Mouse (Mus musculus) MN1 (cell line): ENCODE data around the gene Lhb.
A peak's percentile ranks its signal among the peaks of the same experiment; 100 is the strongest.
"Not testable (repeated sequence)": the region's sequence is repeated elsewhere in the genome, so short reads cannot be mapped to it uniquely, and the experiment has no call there.

Experiments
- DNase-seq: peaks from one replicate; pipeline ENCODE4 v3.0.0-alpha.2; 2016; ENCODE audit warnings: low spot score

Gene Lhb

GRCm38 (mm10) chr7:45420615-45420919, at the start of gene Lhb:
Gene Lhb (plus strand): TSS chr7:45420820.
- DNase-seq, result no peak

GRCm38 (mm10) chr7:45372371-45372770, 48.2 kb upstream of the Lhb start:
- DNase-seq, result no peak

GRCm38 (mm10) chr7:45374620-45375019, 46.0 kb upstream of the Lhb start:
- DNase-seq, result no peak

DNA sequence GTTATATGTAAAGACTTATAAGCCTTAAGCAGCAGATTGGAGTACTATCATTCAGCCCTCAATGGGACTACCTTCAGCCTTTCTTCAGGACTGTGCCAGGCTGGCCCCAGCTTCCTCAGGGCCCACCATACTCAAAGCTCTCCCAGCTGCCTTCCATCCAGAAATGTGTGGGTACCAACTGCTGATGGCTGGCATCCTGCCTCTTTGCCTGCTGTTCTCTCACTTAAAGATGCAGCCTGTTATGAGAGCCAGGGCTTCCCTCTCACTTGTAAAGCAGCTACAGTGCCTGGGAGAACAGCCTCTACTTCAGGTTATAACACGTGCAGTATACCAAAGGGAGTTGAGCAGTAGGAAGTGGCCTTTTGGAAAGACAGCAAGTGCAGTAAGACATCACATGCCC, 44.6 kb upstream of the Lhb start:
- DNase-seq, result no peak

DNA sequence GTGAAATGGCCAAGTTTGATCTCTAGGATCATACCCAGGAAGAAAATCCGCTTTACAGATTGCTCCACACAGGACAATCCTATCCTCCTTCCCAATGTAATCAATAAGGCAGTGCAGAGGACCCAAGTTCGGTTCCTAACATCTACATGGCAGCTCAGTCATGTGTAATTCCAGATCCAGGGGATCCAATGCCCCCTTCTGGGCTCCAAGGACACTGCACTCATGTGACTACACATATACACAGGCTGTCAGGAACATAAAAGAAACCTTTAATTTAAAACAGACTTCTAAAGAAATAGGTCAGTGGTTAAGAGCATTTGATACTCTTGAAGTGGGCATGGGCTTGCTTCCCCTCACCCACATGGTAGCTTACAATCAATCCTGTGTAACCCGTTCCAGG, 34.5 kb upstream of the Lhb start:
- no peak for DNase-seq

GRCm38 (mm10) chr7:45395129-45395541, 25.5 kb upstream of the Lhb start:
- peak; percentile 83 for DNase-seq

DNA sequence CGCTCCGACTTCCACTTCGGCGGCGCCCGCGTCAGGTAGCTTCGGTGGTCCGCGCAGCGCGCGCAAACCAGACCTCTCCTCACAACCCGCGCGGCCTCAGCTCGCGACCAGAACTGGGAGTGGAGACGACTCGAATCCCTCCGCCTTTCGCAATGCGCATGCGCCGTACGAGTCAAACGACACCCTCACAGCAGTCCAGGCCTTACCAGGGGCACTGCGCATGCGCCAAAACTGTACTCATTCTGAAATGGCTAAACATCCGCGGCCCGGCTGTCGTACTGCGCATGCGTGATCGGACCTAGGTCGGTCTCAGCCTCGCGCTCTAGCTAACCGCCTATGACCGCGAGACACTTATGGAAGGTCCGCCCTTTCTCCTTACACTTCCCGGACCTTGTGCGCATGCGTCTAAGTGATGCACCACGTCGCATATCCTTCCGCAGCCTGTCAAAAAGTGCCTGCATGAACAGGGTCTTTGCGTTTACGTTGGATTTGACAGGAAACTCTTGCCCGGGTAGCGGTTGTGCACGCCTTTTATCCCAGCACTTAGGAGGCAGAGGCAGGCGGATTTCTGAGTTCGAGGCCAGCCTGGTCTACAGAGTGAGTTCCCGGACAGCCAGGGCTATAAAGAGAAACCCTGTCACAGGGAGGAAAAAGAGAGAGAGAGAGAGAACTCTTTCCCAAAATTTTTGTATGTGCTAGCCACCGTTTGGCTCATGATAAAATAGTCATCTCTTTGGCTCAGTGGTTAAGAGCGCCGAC, 24.9 kb upstream of the Lhb start, which contains the start of gene Snrnp70:
Gene Snrnp70 (minus strand): TSS at position 165 of the 759 bp plus-strand sequence.
- peak; percentile 100 for DNase-seq

- DNase-seq, result not testable (repeated sequence)
These were observed 24.3 kb upstream of the Lhb start for GRCm38 (mm10) chr7:45396337-45396775.

DNA sequence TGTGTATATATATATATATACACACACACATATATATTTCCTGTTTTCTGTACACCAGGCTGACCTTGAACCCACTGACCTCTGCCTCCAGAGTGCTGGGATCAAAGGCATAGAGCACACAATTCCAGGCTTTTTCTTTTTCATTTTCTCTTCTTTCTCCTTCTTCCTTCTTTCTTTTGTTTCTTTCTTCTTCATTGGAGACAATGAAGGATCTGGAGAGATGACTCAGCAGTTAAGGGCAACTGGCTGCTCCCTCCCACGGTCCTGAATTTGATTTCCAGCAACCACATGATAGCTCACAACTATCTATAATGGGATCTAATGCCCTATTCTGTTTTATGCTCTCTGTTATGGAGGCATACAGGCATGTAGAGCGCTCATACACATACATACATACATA, 23.8 kb upstream of the Lhb start:
- DNase-seq, result peak; percentile 32

DNA sequence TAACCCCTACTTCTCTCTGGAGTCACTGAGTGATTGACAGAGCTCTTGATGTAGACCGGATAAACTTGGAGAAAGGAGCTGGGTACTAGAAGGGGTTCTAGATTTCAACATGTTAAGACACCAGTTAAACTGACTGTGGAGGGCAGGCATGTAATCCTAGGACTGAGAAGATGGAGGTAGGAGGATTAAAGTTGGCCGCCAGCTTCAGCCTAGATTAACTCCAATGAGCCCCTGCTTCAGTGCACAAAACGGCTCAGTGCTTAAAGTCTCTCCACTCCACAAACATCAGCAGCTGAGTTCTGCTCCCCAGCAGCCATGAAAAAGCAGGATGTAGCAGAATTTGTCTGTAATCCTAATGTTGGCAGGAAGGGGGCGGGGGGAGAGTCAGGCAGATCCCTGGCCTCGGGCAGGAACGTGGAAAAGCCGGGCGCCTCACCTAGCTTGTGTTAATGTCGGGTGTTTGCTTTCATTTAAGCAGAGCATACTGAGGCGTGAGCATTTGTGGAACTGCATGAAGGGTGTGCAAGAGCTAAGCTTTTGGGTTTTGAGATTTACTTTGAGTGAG, 19.0 kb upstream of the Lhb start:
- no peak for DNase-seq

- DNase-seq, result peak; percentile 65
These were observed 16.9 kb upstream of the Lhb start for GRCm38 (mm10) chr7:45403532-45404261.

GRCm38 (mm10) chr7:45405091-45406075, 15.2 kb upstream of the Lhb start, which contains the start of gene Kcna7:
Gene Kcna7 (plus strand): TSS chr7:45405653.
- DNase-seq, result peak; percentile 49

DNA sequence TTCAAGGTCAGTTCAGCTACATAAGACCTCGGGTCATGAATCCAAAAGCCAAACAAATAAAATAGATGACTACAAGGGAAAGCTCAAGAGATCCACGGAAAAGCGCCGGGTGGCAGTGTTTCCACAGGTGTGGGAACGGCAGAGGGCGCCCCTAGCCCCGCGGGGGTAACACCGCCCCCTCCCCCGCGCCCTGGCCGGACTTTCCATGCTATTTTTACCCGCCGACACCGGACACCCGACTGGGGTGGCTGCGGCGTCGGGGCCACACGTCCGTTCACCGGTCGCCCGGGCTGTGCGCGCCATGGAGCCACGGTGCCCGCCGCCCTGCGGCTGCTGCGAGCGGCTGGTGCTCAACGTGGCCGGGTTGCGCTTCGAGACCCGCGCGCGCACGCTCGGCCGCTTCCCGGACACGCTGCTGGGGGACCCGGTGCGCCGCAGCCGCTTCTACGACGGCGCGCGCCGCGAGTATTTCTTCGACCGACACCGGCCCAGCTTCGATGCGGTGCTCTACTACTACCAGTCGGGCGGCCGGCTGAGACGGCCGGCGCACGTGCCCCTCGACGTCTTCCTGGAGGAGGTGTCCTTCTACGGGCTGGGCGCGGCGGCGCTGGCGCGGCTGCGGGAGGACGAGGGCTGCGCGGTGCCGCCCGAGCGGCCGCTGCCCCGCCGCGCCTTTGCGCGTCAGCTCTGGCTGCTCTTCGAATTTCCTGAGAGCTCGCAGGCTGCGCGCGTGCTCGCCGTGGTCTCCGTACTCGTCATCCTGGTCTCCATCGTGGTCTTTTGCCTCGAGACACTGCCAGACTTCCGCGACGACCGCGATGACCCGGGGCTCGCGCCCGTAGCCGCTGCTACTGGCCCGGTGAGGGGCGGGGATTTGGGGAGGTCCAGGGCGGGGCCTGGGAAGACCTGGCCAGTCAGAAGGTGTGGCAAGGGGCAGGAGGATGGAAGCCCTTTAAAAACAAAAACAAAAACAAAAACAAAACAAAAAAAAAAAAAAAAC, 14.2 kb upstream of the Lhb start:
- DNase-seq, result no peak

- DNase-seq, result no peak
These were observed 12.8 kb upstream of the Lhb start for GRCm38 (mm10) chr7:45407836-45408235.

GRCm38 (mm10) chr7:45408351-45408750, 12.3 kb upstream of the Lhb start:
- no peak for DNase-seq

DNA sequence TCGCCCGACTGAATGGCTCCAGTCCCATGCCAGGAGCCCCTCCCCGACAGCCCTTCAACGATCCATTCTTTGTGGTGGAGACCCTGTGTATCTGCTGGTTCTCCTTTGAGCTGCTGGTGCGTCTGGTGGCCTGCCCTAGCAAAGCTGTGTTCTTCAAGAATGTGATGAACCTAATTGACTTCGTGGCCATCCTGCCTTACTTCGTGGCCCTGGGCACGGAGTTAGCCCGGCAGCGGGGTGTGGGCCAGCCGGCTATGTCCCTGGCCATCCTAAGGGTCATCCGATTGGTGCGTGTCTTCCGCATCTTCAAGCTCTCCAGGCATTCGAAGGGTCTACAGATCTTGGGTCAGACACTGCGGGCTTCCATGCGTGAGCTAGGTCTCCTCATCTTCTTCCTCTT, 11.7 kb upstream of the Lhb start:
- DNase-seq, result no peak

- DNase-seq, result no peak
These were observed 11.0 kb upstream of the Lhb start for GRCm38 (mm10) chr7:45409497-45410163.

DNA sequence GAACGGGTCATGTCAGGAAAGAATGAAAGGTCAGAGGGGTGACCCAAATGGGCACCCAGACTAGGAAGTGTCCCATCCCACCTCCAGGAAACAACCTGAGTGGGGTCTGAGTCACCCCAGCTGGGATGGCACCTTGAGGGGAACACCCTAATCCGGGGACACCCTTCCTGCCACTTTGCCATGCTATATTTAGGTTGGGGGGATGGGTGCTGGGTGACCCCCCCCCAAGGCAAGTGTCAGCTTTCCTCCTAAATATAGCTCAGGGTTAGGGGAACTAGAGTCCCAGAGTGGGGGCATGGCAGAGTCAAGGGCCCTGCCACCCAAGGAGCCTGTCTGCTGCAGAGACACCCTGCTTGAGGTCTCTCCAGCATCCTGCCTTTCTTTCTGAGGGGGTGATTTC, 8.2 kb upstream of the Lhb start:
- no peak for DNase-seq

- DNase-seq, result peak; percentile 70
These were observed 7.3 kb upstream of the Lhb start, which contains the start of gene Ntf5 for GRCm38 (mm10) chr7:45413113-45413863. Gene Ntf5 (plus strand): TSS chr7:45413695.
